Mouse (Mus musculus) ES-E14 (cell line): Measurements from ENCODE around the gene Olfr484. TPM values are rescaled to one million over a fixed set of nuclear protein-coding genes. Genes with fewer than 3 reads are reported as not detected.

Experiments
- DNase-seq: peaks from one replicate; pipeline ENCODE4 v3.0.0-alpha.2; 2013; ENCODE audit warnings: low read depth, low spot score
- H3K27ac ChIP-seq: 2 replicates; pipeline ENCODE4 v1.5.1; 2012; ENCODE audit warnings: low read depth, mild to moderate bottlenecking, low read length, moderate library complexity, mixed read lengths; ENCODE audit not compliant: poor library complexity, insufficient read depth, severe bottlenecking
- H3K36me3 ChIP-seq: 2 replicates; pipeline ENCODE4 v1.6.1; 2012; ENCODE audit warnings: mild to moderate bottlenecking, low read length, moderate library complexity, mixed read lengths; ENCODE audit not compliant: control insufficient read depth, poor library complexity, insufficient read depth, severe bottlenecking
- H3K4me1 ChIP-seq, 2 experiments: fragments of 150-350 bp in 1 of 2; sonication (generic) in 1 of 2; 2 replicates each; pipeline ENCODE4 v1.6.1; 2012; ENCODE audit warnings: low read length in 2 of 2, mild to moderate bottlenecking in 1 of 2, mixed read lengths in 1 of 2; ENCODE audit not compliant: control insufficient read depth in 2 of 2, insufficient read depth in 2 of 2, poor library complexity in 1 of 2
- H3K4me3 ChIP-seq, 2 experiments: fragments of 150-350 bp in 1 of 2; sonication (generic) in 1 of 2; 2 replicates each; pipeline ENCODE4 v1.5.1; 2012; ENCODE audit warnings: low read length in 2 of 2, low read depth in 1 of 2, mild to moderate bottlenecking in 1 of 2, mixed read lengths in 1 of 2; ENCODE audit not compliant: insufficient read depth in 1 of 2, poor library complexity in 1 of 2, severe bottlenecking in 1 of 2
- H3K9ac ChIP-seq: 2 replicates; pipeline ENCODE4 v1.6.1; 2012; ENCODE audit warnings: low read depth, mild to moderate bottlenecking, low read length, mixed read lengths; ENCODE audit not compliant: poor library complexity, insufficient read depth, severe bottlenecking
- H3K9me3 ChIP-seq: fragments of 150-350 bp; sonication (generic); 2 replicates; pipeline ENCODE4 v1.6.1; 2012; ENCODE audit warnings: low read depth, mild to moderate bottlenecking, low read length; ENCODE audit not compliant: control insufficient read depth, insufficient read depth
- CHD2 ChIP-seq: IDR thresholded peaks from 2 replicates; pipeline ENCODE4 v1.6.1; 2014; ENCODE audit warnings: mild to moderate bottlenecking, low read depth, low read length, inconsistent platforms
- HCFC1 ChIP-seq: IDR thresholded peaks from 2 replicates; pipeline ENCODE4 v1.6.1; 2012; ENCODE audit warnings: low read length, inconsistent platforms, borderline replicate concordance; ENCODE audit not compliant: insufficient read depth
- MAFK ChIP-seq: IDR thresholded peaks from 2 replicates; pipeline ENCODE4 v1.6.1; 2014; ENCODE audit warnings: mild to moderate bottlenecking, low read depth, low read length, inconsistent platforms; ENCODE audit not compliant: insufficient read depth
- ZC3H11A ChIP-seq: IDR thresholded peaks from 2 replicates; pipeline ENCODE4 v1.6.1; 2012; ENCODE audit warnings: low read depth, mild to moderate bottlenecking, inconsistent platforms, low read length, borderline replicate concordance
- ZNF384 ChIP-seq: IDR thresholded peaks from 2 replicates; pipeline ENCODE4 v1.6.1; 2012; ENCODE audit warnings: low read depth, low read length, inconsistent platforms
- in situ Hi-C, 2 experiments: fragments of 600-800 bp; cut with MboI; formaldehyde crosslinking; loops; one replicate each; pipeline ENCODE4 v1.15.1; 2025; ENCODE audit warnings: low sequenced_read_pairs in 2 of 2, inconsistent platforms in 1 of 2; ENCODE audit not compliant: unreplicated experiment in 2 of 2
- total RNA-seq: library from RNA; depleted of rRNA; stranded (reverse); fragments of 300-350 nt; gene quantifications from 2 replicates; pipeline ENCODE4 v1.2.3, GENCODE M21; 2012; rRNA removed

Olfr484 gene
- total RNA-seq, 1 experiment: not detected

GRCm38 (mm10) chr7:108100549-108100948 is 26.7 kb downstream of the Olfr484 start, which contains the start of gene Olfr483:
TSS of gene Olfr483 (plus strand) at chr7:108100849.
- Histone ChIP-seq H3K9ac (no peak within 1 kb of the TSS), H3K27ac (no peak within 1 kb of the TSS), H3K4me3 (no peak within 1 kb of the TSS), H3K36me3 (no peaks in the 10 kb centered on the region), H3K9me3 (no peaks in the 10 kb centered on the region), H3K4me1 (no peaks in the 10 kb centered on the region)
- in situ Hi-C loops: no loop called here
- DNase-seq: no peak
- TF ChIP-seq CHD2 (no peak), MAFK (no peak), HCFC1 (no peak), ZC3H11A (no peak), ZNF384 (no peak)

GRCm38 (mm10) chr7:108097486-108097885 is 29.8 kb downstream of the Olfr484 start, which contains the start of gene Olfr482:
TSS of gene Olfr482 (minus strand) at chr7:108097586.
- Histone ChIP-seq H3K9ac (no peak within 1 kb of the TSS), H3K4me1 (no peaks in the 10 kb centered on the region), H3K27ac (no peak within 1 kb of the TSS), H3K36me3 (no peaks in the 10 kb centered on the region), H3K4me3 (no peak within 1 kb of the TSS), H3K9me3 (no peaks in the 10 kb centered on the region)
- DNase-seq: no peak
- in situ Hi-C loops: no loop called here
- no peak for TF ChIP-seq HCFC1
- TF ChIP-seq CHD2: no peak
- TF ChIP-seq ZNF384: no peak
- no peak for TF ChIP-seq ZC3H11A
- no peak for TF ChIP-seq MAFK

- Histone ChIP-seq H3K27ac (no peak within 1 kb of the TSS), H3K9ac (no peak within 1 kb of the TSS), H3K36me3 (no peaks in the 10 kb centered on the region), H3K9me3 (no peaks in the 10 kb centered on the region), H3K4me1 (no peaks in the 10 kb centered on the region), H3K4me3 (no peak within 1 kb of the TSS)
- in situ Hi-C loops: no loop called here
- DNase-seq: no peak
- TF ChIP-seq ZNF384 (no peak), CHD2 (no peak), ZC3H11A (no peak), HCFC1 (no peak), MAFK (no peak)
Observed at GRCm38 (mm10) chr7:108079555-108079954, 47.7 kb downstream of the Olfr484 start, which contains the start of gene Olfr481. TSS of gene Olfr481 (plus strand) at chr7:108079855.

Other genes starting within 250 kb of the Olfr484 start
- gene Olfr472, start 229.5 kb downstream of the Olfr484 start, total RNA-seq: not detected in 2 replicates
- not detected in 2 replicates for gene Olfr473, start 197.0 kb downstream of the Olfr484 start, total RNA-seq
- not detected in 2 replicates for gene Olfr474, start 172.8 kb downstream of the Olfr484 start, total RNA-seq
- not detected in 2 replicates for gene Olfr476, start 162.6 kb downstream of the Olfr484 start, total RNA-seq
- not detected in 2 replicates for gene Olfr477, start 140.8 kb downstream of the Olfr484 start, total RNA-seq
- not detected in 2 replicates for gene Olfr478, start 93.5 kb downstream of the Olfr484 start, total RNA-seq
- not detected in 2 replicates for gene Olfr479, start 76.8 kb downstream of the Olfr484 start, total RNA-seq
- gene Olfr480, start 60.1 kb downstream of the Olfr484 start, total RNA-seq: not detected in 2 replicates
- not detected in 2 replicates for gene Olfr481, start 47.6 kb downstream of the Olfr484 start, total RNA-seq
- not detected in 2 replicates for gene Olfr482, start 29.9 kb downstream of the Olfr484 start, total RNA-seq
- not detected in 2 replicates for gene Olfr483, start 26.6 kb downstream of the Olfr484 start, total RNA-seq
- gene Olfr485, start 32.4 kb upstream of the Olfr484 start, total RNA-seq: not detected in 2 replicates
- not detected in 2 replicates for gene Olfr486, start 45.3 kb upstream of the Olfr484 start, total RNA-seq
- gene Olfr487, start 87.2 kb upstream of the Olfr484 start, total RNA-seq: not detected in 2 replicates
- gene Olfr488, start 130.9 kb upstream of the Olfr484 start, total RNA-seq: not detected in 2 replicates
- gene Olfr490, start 161.5 kb upstream of the Olfr484 start, total RNA-seq: not detected in 2 replicates
- gene Olfr491, start 186.0 kb upstream of the Olfr484 start, total RNA-seq: not detected in 2 replicates
- gene Olfr492, start 196.2 kb upstream of the Olfr484 start, total RNA-seq: not detected in 2 replicates
- not detected in 2 replicates for gene Olfr493, start 219.5 kb upstream of the Olfr484 start, total RNA-seq
- not detected in 2 replicates for gene Olfr494, start 237.9 kb upstream of the Olfr484 start, total RNA-seq